Mouse (Mus musculus): ENCODE data around the gene Akap8.
A peak's percentile ranks its signal among the peaks of the same experiment; 100 is the strongest.

Gene Akap8

DNA sequence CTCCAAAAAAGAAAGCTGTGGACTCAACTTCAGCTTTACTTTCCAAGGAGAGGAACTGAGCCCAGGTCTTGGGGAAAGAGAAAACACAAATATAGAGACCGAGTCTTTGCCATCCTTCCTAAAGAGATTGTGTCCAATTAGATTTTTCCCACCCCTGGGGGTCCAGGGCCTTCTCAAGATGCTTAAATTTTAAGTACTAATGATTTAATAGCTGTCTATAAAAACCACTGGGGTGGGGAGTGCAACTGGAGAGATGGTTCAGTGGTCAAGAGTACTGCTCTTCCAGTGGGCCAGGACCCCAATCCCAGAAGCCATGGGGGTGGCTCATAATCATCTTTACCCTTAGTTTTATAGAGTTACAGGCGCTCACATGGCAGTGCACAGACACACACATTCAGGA lies 27.4 kb upstream of the Akap8 start:
- DNase-seq: no peak

GRCm38 (mm10) chr17:32341102-32341501 lies 20.1 kb upstream of the Akap8 start:
- no peak for DNase-seq

DNA sequence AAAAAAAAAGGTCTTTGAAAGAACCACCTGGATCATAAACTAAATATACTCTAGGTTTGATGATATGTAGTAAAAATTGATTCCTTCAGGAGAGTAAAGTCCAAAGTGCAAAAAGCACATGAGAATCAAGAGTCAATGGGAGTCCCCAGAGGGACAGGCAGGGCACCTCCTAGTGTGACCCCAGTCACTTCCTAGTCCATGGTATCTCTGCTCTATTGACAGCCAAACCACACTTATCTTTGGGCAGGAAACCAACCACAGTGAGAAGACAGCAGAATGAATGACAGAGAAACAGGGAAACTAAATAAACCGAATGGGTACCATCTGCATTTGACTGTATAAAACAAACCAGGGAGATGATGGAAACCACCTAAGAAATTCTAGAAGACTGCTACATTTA lies 19.1 kb upstream of the Akap8 start:
- DNase-seq: no peak

- no peak for DNase-seq
Observed at GRCm38 (mm10) chr17:32335869-32336268, 14.8 kb upstream of the Akap8 start.

GRCm38 (mm10) chr17:32334921-32335320 lies 13.9 kb upstream of the Akap8 start:
- no peak for DNase-seq

- no peak for DNase-seq
Observed at GRCm38 (mm10) chr17:32333675-32334303, 12.8 kb upstream of the Akap8 start.

- no peak for DNase-seq
Observed at GRCm38 (mm10) chr17:32327501-32327900, 6.5 kb upstream of the Akap8 start.

- DNase-seq: no peak
Observed at GRCm38 (mm10) chr17:32322809-32323208, 1.8 kb upstream of the Akap8 start.

GRCm38 (mm10) chr17:32321836-32322235 lies 798 bp upstream of the Akap8 start:
- DNase-seq: no peak

DNA sequence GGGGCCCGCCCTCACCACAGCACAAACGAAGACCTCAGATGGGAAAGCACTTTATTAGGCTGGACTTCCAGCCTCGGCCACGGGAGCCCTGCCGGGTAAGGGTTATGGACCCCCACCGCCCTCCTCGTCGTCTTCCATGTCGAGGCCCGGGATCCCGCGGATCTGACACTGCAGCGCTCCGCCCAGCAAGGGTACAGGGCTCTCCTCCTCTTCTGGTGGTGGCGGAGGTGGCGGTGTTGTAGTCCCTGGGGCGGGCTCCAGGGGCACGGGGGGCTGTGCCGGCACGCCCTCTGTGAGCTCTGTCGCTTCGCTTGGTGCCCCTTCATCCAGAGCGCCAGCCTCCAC lies 324 bp upstream of the Akap8 start:
- no peak for DNase-seq

- no peak for DNase-seq
Observed at GRCm38 (mm10) chr17:32319950-32320349, 1.1 kb downstream of the Akap8 start.

DNA sequence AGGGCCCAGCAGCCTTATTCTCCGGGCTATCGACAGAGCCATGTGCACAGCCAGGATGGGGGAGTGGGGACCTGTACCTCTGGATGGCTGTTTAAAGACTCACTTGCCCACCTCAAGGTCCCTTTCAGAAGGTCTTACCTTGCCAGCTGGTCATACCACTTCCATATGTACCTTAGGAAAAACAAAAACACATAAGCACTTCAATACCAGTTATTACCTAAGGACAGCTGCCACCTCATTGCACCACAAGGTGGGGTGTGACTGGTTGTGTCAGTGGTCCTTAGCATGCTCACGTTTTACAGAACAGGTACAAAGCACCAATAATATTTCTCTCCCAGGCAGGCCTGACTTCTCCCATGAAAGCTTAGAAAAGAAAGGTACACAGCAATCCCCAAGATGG lies 3.3 kb downstream of the Akap8 start:
- DNase-seq: no peak

DNA sequence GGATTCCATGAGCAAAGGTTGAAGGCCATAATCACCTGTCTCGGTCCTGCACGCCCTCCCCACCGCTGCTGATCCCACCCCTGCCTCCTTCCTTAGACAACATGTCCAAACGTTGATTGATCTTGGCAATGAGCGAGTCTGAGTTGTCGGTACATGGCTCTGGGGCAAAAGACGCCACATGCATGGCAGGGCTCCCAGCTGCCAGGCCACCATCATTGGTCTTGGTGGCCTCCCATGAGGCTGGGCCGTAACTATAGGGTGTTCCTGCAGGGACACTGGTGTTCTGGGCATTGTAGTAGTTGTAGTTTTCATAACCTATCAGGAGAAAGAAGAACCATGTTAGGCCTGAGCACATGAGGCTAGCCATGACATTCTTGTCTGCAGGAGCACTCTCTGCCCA lies 4.0 kb downstream of the Akap8 start:
- no peak for DNase-seq

DNA sequence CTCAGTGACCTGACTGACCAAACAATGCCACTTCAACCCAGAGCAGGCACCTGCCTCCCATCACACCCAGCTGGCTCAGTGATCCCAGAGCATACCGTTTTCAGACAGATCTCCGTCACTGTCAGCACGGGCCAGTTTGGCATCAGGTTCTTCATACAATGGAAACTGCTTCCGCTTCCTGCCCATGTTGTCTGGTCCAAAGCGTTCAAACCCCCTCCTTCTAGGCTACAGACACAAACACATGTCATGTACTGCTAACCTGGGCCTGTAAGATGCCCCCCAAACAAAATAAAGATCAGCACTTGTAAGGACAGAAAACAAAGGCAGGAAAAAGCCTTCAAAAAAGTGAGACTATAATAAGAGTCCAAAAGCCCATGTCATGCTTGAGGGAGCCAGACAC lies 5.5 kb downstream of the Akap8 start:
- no peak for DNase-seq

DNA sequence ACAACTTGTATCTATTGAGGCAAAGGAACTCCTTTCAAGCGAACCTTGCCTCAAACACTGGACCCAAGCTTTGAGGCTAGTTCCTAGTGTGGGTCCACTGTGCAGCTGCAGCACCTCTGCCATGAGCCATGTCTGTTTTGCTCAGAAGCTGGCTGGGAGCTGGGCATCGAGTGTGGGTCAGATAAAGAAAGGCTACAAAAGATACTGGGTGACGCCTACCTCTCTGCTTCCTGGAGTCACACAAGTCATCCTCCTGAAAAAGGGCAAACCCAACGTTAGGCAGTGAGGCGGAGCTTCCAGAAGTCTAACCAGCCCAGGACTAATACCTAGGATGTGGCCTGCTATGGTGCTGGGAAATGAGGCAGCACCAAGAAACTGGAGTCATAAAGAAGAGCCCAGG lies 7.1 kb downstream of the Akap8 start:
- DNase-seq: no peak

GRCm38 (mm10) chr17:32312801-32313200 lies 8.2 kb downstream of the Akap8 start:
- no peak for DNase-seq

GRCm38 (mm10) chr17:32307963-32308362 lies 13.1 kb downstream of the Akap8 start:
- DNase-seq: no peak

DNA sequence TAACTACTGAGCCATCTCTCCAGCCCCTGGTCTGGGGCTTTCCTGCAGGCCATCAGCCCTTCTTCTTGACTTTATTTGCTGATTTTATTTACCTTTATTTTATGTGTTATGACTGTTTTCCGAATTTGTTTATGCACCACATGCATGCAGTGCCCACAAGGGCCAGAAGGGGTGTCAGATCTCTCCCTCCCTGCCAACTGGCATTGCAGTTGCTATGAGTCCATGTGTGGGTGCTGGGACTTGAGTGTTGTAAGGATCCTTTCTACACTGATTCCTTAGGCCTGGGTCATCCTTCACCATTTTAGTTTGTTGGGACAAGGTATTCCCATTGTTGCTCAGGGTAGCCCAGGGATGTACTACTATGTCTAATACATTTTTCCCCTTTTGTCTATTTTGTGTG lies 22.9 kb downstream of the Akap8 start:
- no peak for DNase-seq

GRCm38 (mm10) chr17:32295901-32296300 lies 25.1 kb downstream of the Akap8 start:
- no peak for DNase-seq

DNA sequence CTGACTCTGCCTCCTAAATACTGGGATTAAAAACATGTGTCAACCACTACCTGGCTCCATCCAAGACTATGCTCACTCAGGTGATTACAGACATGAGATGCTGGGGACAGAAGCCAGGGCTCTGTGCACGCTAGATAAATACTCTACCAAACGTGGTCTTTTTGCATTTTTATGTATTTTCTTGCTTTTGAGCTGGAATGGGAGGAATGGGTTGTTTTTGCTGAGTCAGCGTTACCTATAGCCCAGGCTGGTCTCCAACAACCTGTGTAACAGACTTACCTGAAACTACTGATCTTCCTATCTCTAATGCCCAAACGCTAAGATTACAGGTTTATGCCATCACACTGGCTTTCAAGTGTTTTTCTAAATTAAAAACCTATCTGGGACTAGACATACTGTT lies 25.9 kb downstream of the Akap8 start:
- DNase-seq: no peak

GRCm38 (mm10) chr17:32285138-32285670 lies 35.8 kb downstream of the Akap8 start:
- no peak for DNase-seq

- DNase-seq: peak; percentile 95
Observed at GRCm38 (mm10) chr17:32284262-32285137, 36.5 kb downstream of the Akap8 start, which contains the start of gene Brd4. Gene Brd4 (minus strand): TSS chr17:32284722.

DNA sequence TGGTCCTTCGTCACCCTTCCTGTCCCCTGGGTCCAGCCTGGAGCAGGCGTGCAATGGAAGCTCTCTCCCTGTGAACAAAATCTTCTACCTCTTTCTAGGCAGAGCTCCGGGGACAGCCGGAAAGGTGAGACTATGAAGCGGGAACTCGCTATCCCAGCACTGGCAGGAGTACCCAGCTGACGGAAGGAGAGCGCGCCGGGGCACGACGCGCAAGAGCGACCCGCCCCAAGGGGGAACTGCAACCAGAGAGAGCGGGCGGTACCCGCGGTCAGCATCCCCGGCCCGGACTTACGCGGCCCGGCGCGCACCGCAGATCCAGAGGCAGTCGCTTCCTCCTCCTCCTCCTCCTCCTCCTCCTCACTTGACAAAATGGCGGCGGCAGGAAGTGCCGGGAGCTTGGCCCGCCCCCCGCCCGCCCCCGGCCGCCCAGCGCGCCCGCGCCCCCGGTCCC lies 37.2 kb downstream of the Akap8 start:
- DNase-seq: peak; percentile 62

DNA sequence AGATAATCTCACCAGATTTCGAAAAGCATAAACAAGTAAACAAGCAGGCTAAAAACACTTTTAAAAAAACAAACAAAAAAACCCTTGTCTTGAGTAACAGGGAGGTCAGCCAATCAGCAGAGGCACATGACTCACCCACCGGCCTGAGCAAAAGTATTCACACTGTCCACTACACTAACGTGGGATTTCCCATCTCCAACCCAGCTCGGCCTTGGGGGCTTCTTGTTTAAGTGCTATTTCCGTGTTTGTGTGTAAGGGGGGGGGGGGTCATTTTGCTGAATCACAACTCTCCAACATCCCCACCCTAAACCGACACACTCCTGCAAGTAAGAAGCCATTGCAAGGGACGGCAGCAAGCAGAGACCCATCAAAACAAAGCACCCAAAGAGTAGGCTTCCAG lies 37.7 kb downstream of the Akap8 start:
- DNase-seq: no peak

Data from right cerebral cortex, postnatal 25 days (tissue).